In genomic region chr5:143818949-143819348, GRCm38 (mm10) we compare ENCODE assay signal across 8 mouse cellular contexts. TPM values are rescaled to one million over a fixed set of nuclear protein-coding genes. Genes with fewer than 3 reads are reported as not detected.
DNase-seq lines count a peak whose midpoint lies in the region; ATAC-seq and TF ChIP-seq lines count a peak whose summit lies in the region.

No protein-coding gene starts in this region.

- 0 out of 2 replicates have a peak overlapping the region, but pooled peaks have one; percentile 82 for H3K4me3 ChIP-seq in forebrain, embryonic 13.5 days
- no peak overlapping the region for H3K4me3 ChIP-seq in forebrain, embryonic 15.5 days
- H3K4me3 ChIP-seq in bone marrow, adult 2 months (replicated peaks; ENCODE audit: control insufficient read depth, low read depth, low read length), result peak overlapping the region; percentile 53
- H3K4me3 ChIP-seq in midbrain, embryonic 15.5 days, result peak overlapping the region; percentile 70; the same call in 1 of the 2 replicates

- DNase-seq in induced T-regulatory cell, adult 2 months (ENCODE audit: low read depth), result peak; percentile 30
- no peak for DNase-seq in thymus, postnatal 25 days
- no peak for DNase-seq in urinary bladder, postnatal 4 days (ENCODE audit: low spot score in 2 of 2)
- no peak for DNase-seq in right cerebral cortex, postnatal 14 days

- peak overlapping the region; percentile 70 for H3K4me2 ChIP-seq in forebrain, embryonic 13.5 days
- no peak overlapping the region for H3K4me2 ChIP-seq in forebrain, embryonic 15.5 days (replicated peaks)
- peak overlapping the region; percentile 92 for H3K4me2 ChIP-seq in midbrain, embryonic 15.5 days

- H3K27ac ChIP-seq in forebrain, embryonic 13.5 days, result no peak overlapping the region
- no peak overlapping the region for H3K27ac ChIP-seq in forebrain, embryonic 15.5 days (replicated peaks)
- H3K27ac ChIP-seq in bone marrow, adult 2 months (ENCODE audit: control insufficient read depth, insufficient read depth, low read depth, low read length, poor library complexity), result peak overlapping the region; percentile 90
- H3K27ac ChIP-seq in midbrain, embryonic 15.5 days, result no peak overlapping the region

- WGBS in forebrain, embryonic 13.5 days, result 90% methylated on average over 13 of the region's 13 CpGs
- 87% methylated on average over 13 of the region's 13 CpGs for WGBS in forebrain, embryonic 15.5 days
- whole genome bisulfite sequencing in bone marrow, adult 2 months, result 47% methylated on average over 13 of the region's 13 CpGs
- 88% methylated on average over 13 of the region's 13 CpGs for WGBS in midbrain, embryonic 15.5 days

- H3K27me3 ChIP-seq in forebrain, embryonic 13.5 days, result no peaks in the 10 kb centered on the region
- no peaks in the 10 kb centered on the region for H3K27me3 ChIP-seq in forebrain, embryonic 15.5 days
- no peaks in the 10 kb centered on the region for H3K27me3 ChIP-seq in midbrain, embryonic 15.5 days (replicated peaks)

- no peak for ATAC-seq in forebrain, embryonic 13.5 days
- ATAC-seq in forebrain, embryonic 15.5 days (replicated peaks), result no peak
- no peak for ATAC-seq in midbrain, embryonic 15.5 days (replicated peaks)

- H3K9ac ChIP-seq in forebrain, embryonic 13.5 days, result no peak overlapping the region; the same call in 1 of the 2 replicates
- H3K9ac ChIP-seq in forebrain, embryonic 15.5 days (replicated peaks), result no peak overlapping the region
- no peak overlapping the region for H3K9ac ChIP-seq in midbrain, embryonic 15.5 days

- H3K36me3 ChIP-seq in forebrain, embryonic 13.5 days (ENCODE audit: poor library complexity, severe bottlenecking), result no peaks in the 10 kb centered on the region
- no peaks in the 10 kb centered on the region for H3K36me3 ChIP-seq in forebrain, embryonic 15.5 days
- no peaks in the 10 kb centered on the region for H3K36me3 ChIP-seq in midbrain, embryonic 15.5 days (replicated peaks)

- TF ChIP-seq POLR2A in bone marrow, adult 2 months (IDR thresholded peaks at IDR 0.05; ENCODE audit: borderline replicate concordance, control insufficient read depth, low read depth, low read length), result peak; percentile 37; the same call in 1 of the 2 replicates

- TF ChIP-seq CTCF in bone marrow, adult 2 months (IDR thresholded peaks at IDR 0.05; ENCODE audit: control insufficient read depth, insufficient read depth, low read length), result no peak

- peaks cover 12% of the 10 kb centered on the region for H3K4me1 ChIP-seq in forebrain, embryonic 13.5 days
- H3K4me1 ChIP-seq in forebrain, embryonic 15.5 days, result peaks cover 13% of the 10 kb centered on the region
- H3K4me1 ChIP-seq in bone marrow, adult 2 months (ENCODE audit: control insufficient read depth, insufficient read depth, low read length), result no peaks in the 10 kb centered on the region; the same call in 1 of the 2 replicates
- H3K4me1 ChIP-seq in midbrain, embryonic 15.5 days, result peaks cover 10% of the 10 kb centered on the region

- no peaks in the 10 kb centered on the region for H3K9me3 ChIP-seq in forebrain, embryonic 13.5 days (replicated peaks)
- H3K9me3 ChIP-seq in forebrain, embryonic 15.5 days, result no peaks in the 10 kb centered on the region
- no peaks in the 10 kb centered on the region for H3K9me3 ChIP-seq in midbrain, embryonic 15.5 days

RNA-seq across cellular contexts. Expression of gene Eif2ak1, which starts 1.4 kb away (rescaled TPM):
- polyA plus RNA-seq in forebrain, embryonic 13.5 days (2015; fragmentation: Nextera tagmentation; extraction: Ambion mirVana), result 44.9 and 45.6 TPM in 2 replicates
- polyA plus RNA-seq in forebrain, embryonic 15.5 days (2015; fragmentation: Nextera tagmentation; extraction: Ambion mirVana), result 46.7 and 47.5 TPM in 2 replicates
- polyA plus RNA-seq in bone marrow, adult 2 months (2011; ENCODE audit: insufficient read depth, insufficient read length, low replicate concordance, missing spikeins), result 67.6 and 84.5 TPM in 2 replicates
- polyA plus RNA-seq in midbrain, embryonic 15.5 days (2015; fragmentation: Nextera tagmentation; extraction: Ambion mirVana), result 46.1 and 46.8 TPM in 2 replicates
